Mouse (Mus musculus) brain, embryonic 14.5 days (tissue): ENCODE measurements at regions not wholly inside any gene's neighbourhood (a gene's known extent, or its start where the extent isn't known, plus 50 kb on each side); places are given as distances from the start of the nearest gene placed in this dataset.
A peak's percentile ranks its signal among the peaks of the same experiment; 100 is the strongest.

Experiments used
- DNase-seq: peaks from one replicate; pipeline ENCODE4 v3.0.0-alpha.2; 2011; ENCODE audit warnings: low read depth
- CTCF ChIP-seq: fragments of 200-500 bp; IDR thresholded peaks from 2 replicates; pipeline ENCODE4 v1.5.1; 2012; ENCODE audit warnings: inconsistent platforms, mild to moderate bottlenecking, moderate library complexity, borderline replicate concordance; ENCODE audit not compliant: insufficient read depth, insufficient read length; ENCODE audit errors: extremely low read depth
- POLR2A ChIP-seq: fragments of 200-500 bp; IDR thresholded peaks from 2 replicates; pipeline ENCODE4 v1.6.1; 2012; ENCODE audit warnings: mild to moderate bottlenecking, inconsistent platforms, borderline replicate concordance; ENCODE audit not compliant: poor library complexity, insufficient read depth, insufficient read length, severe bottlenecking; ENCODE audit errors: extremely low read depth

GRCm38 (mm10) chr3:132425819-132426671 lies 203.6 kb upstream of the Gimd1 start:
- no peak for DNase-seq
- TF ChIP-seq CTCF: no peak

DNA sequence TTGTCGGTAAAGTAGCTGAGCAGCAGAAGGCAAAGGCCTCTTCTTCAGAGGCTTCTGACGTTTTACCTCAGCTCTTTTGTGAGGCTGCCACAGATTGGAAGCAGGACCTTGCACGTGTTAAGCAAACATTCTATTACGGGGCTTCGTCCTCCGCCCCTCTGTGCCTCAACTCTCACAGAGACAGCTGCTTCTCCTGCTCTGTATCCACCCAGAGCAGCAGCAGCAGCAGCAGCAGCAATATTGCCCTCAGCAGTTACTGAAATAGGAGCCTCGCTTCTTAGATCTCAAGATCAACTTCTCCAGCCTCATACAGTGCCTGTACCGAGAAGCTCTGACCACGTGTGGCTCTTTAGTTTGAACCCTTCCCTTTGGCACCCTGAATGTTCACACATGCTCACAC lies 202.4 kb upstream of the Gimd1 start:
- peak; percentile 9 for DNase-seq
- TF ChIP-seq CTCF: no peak
- TF ChIP-seq POLR2A: no peak

GRCm38 (mm10) chr3:132428148-132428547 lies 201.5 kb upstream of the Gimd1 start:
- no peak for DNase-seq
- TF ChIP-seq CTCF (no peak), POLR2A (no peak)

DNA sequence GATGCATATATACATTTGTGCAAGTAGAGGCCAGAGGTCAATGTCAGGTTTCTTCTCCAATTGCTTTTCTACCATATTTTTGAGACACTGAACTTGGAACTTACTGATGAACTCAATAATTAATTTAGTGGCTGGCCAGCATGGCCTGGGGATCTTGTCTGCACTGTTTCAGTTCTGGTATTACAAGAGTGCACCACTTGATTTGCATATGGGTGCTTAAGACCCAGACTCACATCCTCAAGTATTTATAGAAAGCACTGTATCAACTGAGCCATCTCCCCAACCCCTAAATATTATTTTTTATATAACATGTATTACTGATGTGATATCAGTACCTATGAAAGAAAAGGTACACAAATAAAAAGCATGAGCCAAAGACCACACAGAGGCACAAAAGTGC lies 197.8 kb upstream of the Gimd1 start:
- DNase-seq: no peak

GRCm38 (mm10) chr3:132441226-132441625 lies 188.4 kb upstream of the Gimd1 start:
- peak; percentile 57 for DNase-seq
- TF ChIP-seq POLR2A (no peak), CTCF (no peak)

More for the DNA sequence above, 197.8 kb upstream of the Gimd1 start:
- TF ChIP-seq POLR2A: no peak
- TF ChIP-seq CTCF: no peak

DNA sequence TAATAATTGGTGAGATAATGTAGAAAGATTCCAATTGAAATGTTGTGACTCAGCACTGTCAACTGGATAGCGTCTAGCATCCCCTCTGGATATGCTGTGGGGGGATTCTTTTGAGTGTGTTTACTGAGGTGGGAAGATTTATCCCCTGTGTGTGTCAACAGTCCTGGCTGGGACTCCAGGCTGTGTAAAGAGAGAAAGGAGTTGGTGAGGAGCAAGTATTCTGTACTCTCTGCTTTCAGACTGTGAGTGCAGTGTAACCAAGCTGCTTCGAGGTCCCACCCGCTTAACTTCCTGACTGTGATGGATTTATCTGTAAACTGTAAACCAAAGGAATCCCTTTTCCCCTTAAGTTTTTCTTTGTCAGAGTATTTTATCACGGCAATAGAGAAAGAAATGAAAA lies 175.7 kb upstream of the Gimd1 start:
- DNase-seq: no peak
- TF ChIP-seq CTCF (no peak), POLR2A (no peak)

DNA sequence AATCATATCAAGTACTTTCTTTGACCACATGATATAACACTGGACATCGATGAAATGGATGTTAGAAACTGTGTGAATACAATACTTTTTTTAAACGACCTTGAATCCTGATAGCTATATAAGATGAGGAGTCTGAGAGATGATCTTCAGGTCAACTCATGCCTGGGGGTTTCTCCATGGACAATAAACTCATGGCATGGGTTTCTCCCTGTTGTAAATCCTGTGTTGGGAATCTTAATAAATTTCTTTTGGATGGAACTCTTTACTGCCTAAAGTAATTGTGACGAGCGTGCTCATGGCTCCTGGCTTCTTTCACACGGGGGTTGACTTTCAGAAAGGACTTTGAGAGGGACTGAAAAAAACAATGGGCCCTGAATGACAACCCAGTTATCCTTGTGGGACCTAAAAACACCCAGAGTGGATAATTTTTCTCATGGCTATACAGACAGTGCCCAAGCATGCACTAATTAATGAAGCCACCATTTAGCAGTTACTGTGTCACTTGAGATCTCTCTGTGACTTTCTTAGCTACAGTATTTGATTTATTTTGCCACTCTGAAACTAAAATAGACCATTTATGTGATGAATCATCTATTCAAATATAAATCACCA lies 167.2 kb upstream of the Gimd1 start:
- no peak for DNase-seq

GRCm38 (mm10) chr3:132471070-132471469 lies 158.6 kb upstream of the Gimd1 start:
- TF ChIP-seq CTCF (no peak), POLR2A (no peak)
- no peak for DNase-seq

More for the DNA sequence above, 167.2 kb upstream of the Gimd1 start:
- no peak for TF ChIP-seq CTCF
- TF ChIP-seq POLR2A: no peak

- peak; percentile 9 for DNase-seq
- TF ChIP-seq POLR2A (no peak), CTCF (no peak)
Observed at GRCm38 (mm10) chr3:132477768-132478167, 151.9 kb upstream of the Gimd1 start.

DNA sequence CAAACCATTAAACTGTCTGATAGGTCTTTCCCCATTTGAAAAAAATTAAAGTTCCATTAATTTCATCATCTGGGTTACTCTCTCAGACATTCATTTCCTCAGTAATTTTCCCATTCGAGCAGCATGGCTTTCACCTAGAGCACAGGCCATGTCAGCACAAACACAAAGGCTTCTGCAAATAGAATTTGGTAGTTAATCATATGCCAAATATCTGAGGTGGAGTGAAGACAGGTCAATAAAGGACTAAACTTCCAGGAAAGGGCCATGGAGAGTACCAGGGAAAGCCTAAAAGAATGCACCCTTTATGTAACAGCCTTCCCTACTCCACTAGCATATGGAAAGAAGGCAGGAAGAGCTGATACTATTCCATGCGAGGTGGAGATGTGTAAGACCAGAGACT lies 150.3 kb upstream of the Gimd1 start:
- TF ChIP-seq POLR2A (no peak), CTCF (no peak)
- DNase-seq: no peak

- TF ChIP-seq POLR2A (no peak), CTCF (no peak)
- DNase-seq: no peak
Observed at GRCm38 (mm10) chr3:132484814-132485213, 144.8 kb upstream of the Gimd1 start.

DNA sequence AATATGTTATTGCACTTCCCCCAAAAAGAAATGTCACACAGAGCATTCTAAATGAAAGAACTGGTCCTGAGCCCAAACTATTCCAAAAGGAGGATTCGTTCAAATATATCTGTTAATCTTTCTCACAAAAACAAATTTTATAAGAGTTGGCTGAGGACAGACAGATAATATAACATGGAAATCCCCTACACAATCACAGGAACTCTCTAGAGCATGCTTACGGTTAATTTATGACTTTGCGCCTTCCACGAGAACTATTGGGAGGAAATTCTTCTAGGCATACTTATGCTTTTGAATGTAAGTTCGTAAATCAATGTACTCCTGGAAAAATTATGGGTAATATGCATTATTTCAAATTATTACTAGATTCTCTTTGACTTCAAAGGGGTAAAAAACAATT lies 144.1 kb upstream of the Gimd1 start:
- no peak for DNase-seq
- no peak for TF ChIP-seq CTCF
- no peak for TF ChIP-seq POLR2A
